Mouse (Mus musculus): Measurements from ENCODE around the gene Shank2. TPM values are rescaled to one million over a fixed set of nuclear protein-coding genes. Genes with fewer than 3 reads are reported as not detected.

Shank2 gene
- polyA plus RNA-seq, 1 experiment from 2014 or later, result 0.67 TPM

- no peak overlapping the region for H3K4me3 ChIP-seq
- H3K27me3 ChIP-seq (ENCODE audit: poor library complexity, severe bottlenecking), result no peaks in the 10 kb centered on the region
- peaks cover 4% of the 10 kb centered on the region; the same call in 1 of the 2 replicates for H3K9me3 ChIP-seq
- 87% methylated on average over 3 of the region's 3 CpGs for WGBS
- H3K27ac ChIP-seq, result no peak overlapping the region
- no peaks in the 10 kb centered on the region for H3K4me1 ChIP-seq
- H3K36me3 ChIP-seq (replicated peaks), result no peaks in the 10 kb centered on the region
- no peak for DNase-seq (ENCODE audit: extremely low spot score, low spot score)
Observed at GRCm38 (mm10) chr7:143999073-143999472, 2.7 kb upstream of the Shank2 start.

- no peaks in the 10 kb centered on the region for H3K36me3 ChIP-seq (replicated peaks)
- no peaks in the 10 kb centered on the region for H3K9me3 ChIP-seq
- no peak overlapping the region for H3K27ac ChIP-seq
- WGBS, result 88% methylated on average over 3 of the region's 3 CpGs
- no peaks in the 10 kb centered on the region for H3K27me3 ChIP-seq (ENCODE audit: poor library complexity, severe bottlenecking)
- H3K4me1 ChIP-seq, result no peaks in the 10 kb centered on the region
- no peak overlapping the region for H3K4me3 ChIP-seq
- no peak for DNase-seq (ENCODE audit: extremely low spot score, low spot score)
Observed at GRCm38 (mm10) chr7:144003471-144003870, 1.7 kb downstream of the Shank2 start.

GRCm38 (mm10) chr7:144008079-144008478, 6.4 kb downstream of the Shank2 start:
- H3K36me3 ChIP-seq (replicated peaks), result no peaks in the 10 kb centered on the region
- no peaks in the 10 kb centered on the region for H3K9me3 ChIP-seq
- WGBS, result 82% methylated on average over 4 of the region's 4 CpGs
- no peak overlapping the region for H3K27ac ChIP-seq
- H3K27me3 ChIP-seq (ENCODE audit: poor library complexity, severe bottlenecking), result no peaks in the 10 kb centered on the region
- DNase-seq (ENCODE audit: extremely low spot score, low spot score), result no peak
- no peaks in the 10 kb centered on the region for H3K4me1 ChIP-seq
- no peak overlapping the region for H3K4me3 ChIP-seq

GRCm38 (mm10) chr7:144008985-144009384, 7.3 kb downstream of the Shank2 start:
- 93% methylated on average over 4 of the region's 4 CpGs for WGBS
- Histone ChIP-seq H3K27me3 (ENCODE audit: poor library complexity, severe bottlenecking) (no peaks in the 10 kb centered on the region), H3K4me3 (no peak overlapping the region), H3K27ac (no peak overlapping the region), H3K36me3 (replicated peaks) (no peaks in the 10 kb centered on the region), H3K9me3 (no peaks in the 10 kb centered on the region), H3K4me1 (no peaks in the 10 kb centered on the region)
- DNase-seq (ENCODE audit: extremely low spot score, low spot score), result no peak

- Histone ChIP-seq H3K27ac (no peak overlapping the region), H3K27me3 (ENCODE audit: poor library complexity, severe bottlenecking) (no peaks in the 10 kb centered on the region), H3K36me3 (replicated peaks) (no peaks in the 10 kb centered on the region), H3K9me3 (no peaks in the 10 kb centered on the region), H3K4me1 (no peaks in the 10 kb centered on the region), H3K4me3 (no peak overlapping the region)
- WGBS, result 78% methylated on average over 2 of the region's 2 CpGs
- no peak for DNase-seq (ENCODE audit: extremely low spot score, low spot score)
Observed at GRCm38 (mm10) chr7:144014485-144014884, 12.8 kb downstream of the Shank2 start.

- DNase-seq (ENCODE audit: extremely low spot score, low spot score), result no peak
- 85% methylated on average over 3 of the region's 3 CpGs for WGBS
- H3K4me1 ChIP-seq, result no peaks in the 10 kb centered on the region
- H3K27ac ChIP-seq, result no peak overlapping the region
- no peaks in the 10 kb centered on the region for H3K9me3 ChIP-seq
- no peak overlapping the region for H3K4me3 ChIP-seq
- H3K36me3 ChIP-seq (replicated peaks), result no peaks in the 10 kb centered on the region
- no peaks in the 10 kb centered on the region for H3K27me3 ChIP-seq (ENCODE audit: poor library complexity, severe bottlenecking)
Observed at GRCm38 (mm10) chr7:144021801-144022200, 20.1 kb downstream of the Shank2 start.

GRCm38 (mm10) chr7:144022682-144023081, 21.0 kb downstream of the Shank2 start:
- DNase-seq (ENCODE audit: extremely low spot score, low spot score), result no peak
- Histone ChIP-seq H3K4me1 (no peaks in the 10 kb centered on the region), H3K36me3 (replicated peaks) (no peaks in the 10 kb centered on the region), H3K27me3 (ENCODE audit: poor library complexity, severe bottlenecking) (no peaks in the 10 kb centered on the region), H3K9me3 (no peaks in the 10 kb centered on the region), H3K4me3 (no peak overlapping the region), H3K27ac (no peak overlapping the region)
- 64% methylated on average over 5 of the region's 5 CpGs for WGBS

- Histone ChIP-seq H3K27me3 (ENCODE audit: poor library complexity, severe bottlenecking) (no peaks in the 10 kb centered on the region), H3K4me1 (no peaks in the 10 kb centered on the region), H3K9me3 (no peaks in the 10 kb centered on the region), H3K4me3 (no peak overlapping the region), H3K36me3 (replicated peaks) (no peaks in the 10 kb centered on the region), H3K27ac (no peak overlapping the region)
- DNase-seq (ENCODE audit: extremely low spot score, low spot score), result no peak
- WGBS, result 76% methylated on average over 4 of the region's 4 CpGs
Observed at GRCm38 (mm10) chr7:144023561-144023960, 21.8 kb downstream of the Shank2 start.

GRCm38 (mm10) chr7:144026024-144026752, 24.5 kb downstream of the Shank2 start:
- Histone ChIP-seq H3K4me3 (no peak overlapping the region), H3K36me3 (replicated peaks) (no peaks in the 10 kb centered on the region), H3K4me1 (no peaks in the 10 kb centered on the region), H3K27ac (no peak overlapping the region), H3K27me3 (ENCODE audit: poor library complexity, severe bottlenecking) (no peaks in the 10 kb centered on the region), H3K9me3 (no peaks in the 10 kb centered on the region)
- 90% methylated on average over 12 of the region's 12 CpGs for WGBS
- no peak for DNase-seq (ENCODE audit: extremely low spot score, low spot score)

GRCm38 (mm10) chr7:144029246-144029645, 27.5 kb downstream of the Shank2 start:
- Histone ChIP-seq H3K4me1 (0 out of 2 replicates have a peak, but pooled peaks cover 5% of the 10 kb centered on the region), H3K27me3 (ENCODE audit: poor library complexity, severe bottlenecking) (no peaks in the 10 kb centered on the region), H3K27ac (no peak overlapping the region), H3K9me3 (no peaks in the 10 kb centered on the region), H3K4me3 (no peak overlapping the region), H3K36me3 (replicated peaks) (no peaks in the 10 kb centered on the region)
- 68% methylated on average over 5 of the region's 5 CpGs for WGBS
- DNase-seq (ENCODE audit: extremely low spot score, low spot score), result no peak

- no peaks in the 10 kb centered on the region for H3K27me3 ChIP-seq (ENCODE audit: poor library complexity, severe bottlenecking)
- 0 out of 2 replicates have a peak, but pooled peaks cover 5% of the 10 kb centered on the region for H3K4me1 ChIP-seq
- H3K9me3 ChIP-seq, result no peaks in the 10 kb centered on the region
- H3K4me3 ChIP-seq, result no peak overlapping the region
- H3K27ac ChIP-seq, result no peak overlapping the region
- 76% methylated on average over 11 of the region's 11 CpGs for WGBS
- no peak for DNase-seq (ENCODE audit: extremely low spot score, low spot score)
- H3K36me3 ChIP-seq (replicated peaks), result no peaks in the 10 kb centered on the region
Observed at GRCm38 (mm10) chr7:144030796-144031195, 29.1 kb downstream of the Shank2 start.

GRCm38 (mm10) chr7:144031611-144032010, 29.9 kb downstream of the Shank2 start:
- WGBS, result 95% methylated on average over 3 of the region's 3 CpGs
- DNase-seq (ENCODE audit: extremely low spot score, low spot score), result no peak
- Histone ChIP-seq H3K36me3 (replicated peaks) (no peaks in the 10 kb centered on the region), H3K27me3 (ENCODE audit: poor library complexity, severe bottlenecking) (no peaks in the 10 kb centered on the region), H3K4me1 (0 out of 2 replicates have a peak, but pooled peaks cover 5% of the 10 kb centered on the region), H3K9me3 (no peaks in the 10 kb centered on the region), H3K27ac (no peak overlapping the region), H3K4me3 (no peak overlapping the region)

- H3K27ac ChIP-seq, result no peak overlapping the region
- 95% methylated on average over 11 of the region's 11 CpGs for WGBS
- DNase-seq (ENCODE audit: extremely low spot score, low spot score), result no peak
Observed at GRCm38 (mm10) chr7:144037541-144037940, 35.8 kb downstream of the Shank2 start.

More at GRCm38 (mm10) chr7:144037541-144037940, 35.8 kb downstream of the Shank2 start:
- Histone ChIP-seq H3K27me3 (ENCODE audit: poor library complexity, severe bottlenecking) (no peaks in the 10 kb centered on the region), H3K9me3 (no peaks in the 10 kb centered on the region), H3K4me1 (peaks cover 18% of the 10 kb centered on the region), H3K36me3 (replicated peaks) (no peaks in the 10 kb centered on the region), H3K4me3 (no peak overlapping the region)
